Mouse (Mus musculus): ENCODE results near the gene Amn1. TPM values are rescaled to one million over a fixed set of nuclear protein-coding genes. Genes with fewer than 3 reads are reported as not detected.
"Not testable (repeated sequence)": the region's sequence is repeated elsewhere in the genome, so short reads cannot be mapped to it uniquely, and the experiment has no call there.

Gene Amn1
- polyA plus RNA-seq, 1 experiment from 2014 or later, result 20.5 TPM

DNA sequence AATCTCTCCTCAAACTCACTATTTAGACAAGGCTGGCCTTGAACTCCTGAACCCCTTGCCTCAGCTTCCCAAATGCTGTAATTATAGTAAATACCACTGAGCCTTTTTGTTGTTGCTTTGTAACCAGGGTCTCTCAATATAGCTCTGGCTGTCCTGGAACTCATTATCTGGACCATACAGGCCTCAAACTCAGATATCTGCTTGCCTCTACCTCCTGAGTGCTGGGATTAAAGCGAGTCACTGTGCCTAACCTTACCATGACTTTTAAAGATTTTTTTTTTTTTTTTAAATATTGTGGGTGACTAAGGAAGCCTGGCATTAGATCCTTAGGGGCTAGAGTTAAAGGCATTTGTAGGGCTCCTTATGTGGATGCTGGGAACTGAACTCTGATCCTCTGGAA lies 4.5 kb downstream of the Amn1 start:
- no peak for ATAC-seq
- Histone ChIP-seq H3K9ac (ENCODE audit: low read depth, low read length) (no peak overlapping the region), H3K27ac (ENCODE audit: low read depth, low read length) (no peak overlapping the region), H3K4me2 (replicated peaks; ENCODE audit: low read depth) (no peak overlapping the region), H3K4me1 (replicated peaks; ENCODE audit: control insufficient read depth, insufficient read depth, low read length) (0 out of 2 replicates have a peak, but pooled peaks cover 3% of the 10 kb centered on the region), H3K27me3 (replicated peaks; ENCODE audit: control insufficient read depth, insufficient read depth, low read length) (no peaks in the 10 kb centered on the region), H3K36me3 (ENCODE audit: control insufficient read depth, insufficient read depth) (peaks cover 34% of the 10 kb centered on the region), H3K4me3 (ENCODE audit: low read depth, low read length) (no peak overlapping the region), H3K9me3 (ENCODE audit: control insufficient read depth) (no peaks in the 10 kb centered on the region)
- 95% methylated on average over 1 of the region's 1 CpGs for WGBS
- no peak for TF ChIP-seq CTCF (IDR thresholded peaks at IDR 0.05; ENCODE audit: low read depth)

DNA sequence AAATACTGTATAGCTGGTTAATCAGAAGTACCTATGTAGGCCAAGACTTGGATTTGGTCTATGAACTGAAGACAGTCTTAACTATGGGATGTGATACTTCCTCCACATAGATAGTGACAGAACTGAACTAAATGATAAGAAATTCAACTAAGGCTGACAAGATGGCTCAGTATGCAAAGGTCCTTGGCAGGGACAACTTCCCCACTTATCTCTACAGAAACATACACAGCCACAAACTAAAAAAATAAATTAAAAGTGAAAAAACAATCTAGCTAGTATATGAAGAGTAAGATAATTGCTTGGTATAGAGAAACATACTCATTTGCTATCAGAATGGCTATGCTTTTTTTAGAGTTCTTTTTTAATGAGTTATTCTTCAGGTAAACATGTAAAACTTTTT lies 9.4 kb downstream of the Amn1 start:
- Histone ChIP-seq H3K4me2 (replicated peaks; ENCODE audit: low read depth) (no peak overlapping the region), H3K27me3 (replicated peaks; ENCODE audit: control insufficient read depth, insufficient read depth, low read length) (no peaks in the 10 kb centered on the region), H3K4me3 (ENCODE audit: low read depth, low read length) (no peak overlapping the region), H3K4me1 (replicated peaks; ENCODE audit: control insufficient read depth, insufficient read depth, low read length) (no peaks in the 10 kb centered on the region), H3K9me3 (ENCODE audit: control insufficient read depth) (no peaks in the 10 kb centered on the region), H3K27ac (ENCODE audit: low read depth, low read length) (no peak overlapping the region; the same call in 1 of the 2 replicates), H3K9ac (ENCODE audit: low read depth, low read length) (no peak overlapping the region), H3K36me3 (ENCODE audit: control insufficient read depth, insufficient read depth) (peaks cover 66% of the 10 kb centered on the region)
- no peak for ATAC-seq
- no peak for TF ChIP-seq CTCF (IDR thresholded peaks at IDR 0.05; ENCODE audit: low read depth)

DNA sequence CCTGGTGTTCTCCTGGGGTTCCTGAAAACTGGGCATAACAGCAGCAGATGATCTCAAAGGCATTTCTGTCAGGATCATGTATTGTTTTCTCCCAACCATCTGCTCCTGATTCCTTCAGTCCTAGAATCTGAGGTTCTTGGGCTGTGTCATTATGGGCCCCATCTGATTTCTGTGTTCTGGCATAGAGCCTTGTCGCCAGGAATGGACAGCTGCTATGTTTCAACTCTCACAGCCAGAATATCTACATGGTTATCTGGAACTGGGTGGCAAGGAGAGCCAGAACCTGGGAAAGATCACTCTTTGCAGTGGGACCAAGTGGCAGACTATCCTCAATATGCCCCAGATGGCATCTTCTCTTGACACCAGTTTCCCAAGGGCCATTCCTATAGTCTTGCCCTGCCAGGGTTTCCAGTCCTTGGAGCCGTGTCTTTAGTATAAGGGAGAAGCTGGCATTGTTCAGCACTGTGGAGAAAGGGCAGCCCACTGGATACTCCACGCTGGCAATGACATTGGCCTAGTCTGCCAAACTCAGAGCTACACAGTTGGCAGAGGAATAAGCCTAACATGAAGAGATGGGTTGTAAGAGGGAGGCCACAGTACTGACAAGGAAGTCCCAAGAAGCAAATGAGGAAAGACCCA lies 13.5 kb downstream of the Amn1 start:
- no peak overlapping the region; the same call in 1 of the 2 replicates for H3K27ac ChIP-seq (ENCODE audit: low read depth, low read length)
- H3K9ac ChIP-seq (ENCODE audit: low read depth, low read length), result no peak overlapping the region
- WGBS, result 77% methylated on average over 3 of the region's 3 CpGs
- no peaks in the 10 kb centered on the region for H3K27me3 ChIP-seq (replicated peaks; ENCODE audit: control insufficient read depth, insufficient read depth, low read length)
- no peak overlapping the region for H3K4me2 ChIP-seq (replicated peaks; ENCODE audit: low read depth)
- TF ChIP-seq CTCF (IDR thresholded peaks at IDR 0.05; ENCODE audit: low read depth), result no peak
- no peak overlapping the region for H3K4me3 ChIP-seq (ENCODE audit: low read depth, low read length)
- H3K36me3 ChIP-seq (ENCODE audit: control insufficient read depth, insufficient read depth), result peaks cover 41% of the 10 kb centered on the region
- no peaks in the 10 kb centered on the region for H3K4me1 ChIP-seq (replicated peaks; ENCODE audit: control insufficient read depth, insufficient read depth, low read length)
- no peak for ATAC-seq
- no peaks in the 10 kb centered on the region for H3K9me3 ChIP-seq (ENCODE audit: control insufficient read depth)

DNA sequence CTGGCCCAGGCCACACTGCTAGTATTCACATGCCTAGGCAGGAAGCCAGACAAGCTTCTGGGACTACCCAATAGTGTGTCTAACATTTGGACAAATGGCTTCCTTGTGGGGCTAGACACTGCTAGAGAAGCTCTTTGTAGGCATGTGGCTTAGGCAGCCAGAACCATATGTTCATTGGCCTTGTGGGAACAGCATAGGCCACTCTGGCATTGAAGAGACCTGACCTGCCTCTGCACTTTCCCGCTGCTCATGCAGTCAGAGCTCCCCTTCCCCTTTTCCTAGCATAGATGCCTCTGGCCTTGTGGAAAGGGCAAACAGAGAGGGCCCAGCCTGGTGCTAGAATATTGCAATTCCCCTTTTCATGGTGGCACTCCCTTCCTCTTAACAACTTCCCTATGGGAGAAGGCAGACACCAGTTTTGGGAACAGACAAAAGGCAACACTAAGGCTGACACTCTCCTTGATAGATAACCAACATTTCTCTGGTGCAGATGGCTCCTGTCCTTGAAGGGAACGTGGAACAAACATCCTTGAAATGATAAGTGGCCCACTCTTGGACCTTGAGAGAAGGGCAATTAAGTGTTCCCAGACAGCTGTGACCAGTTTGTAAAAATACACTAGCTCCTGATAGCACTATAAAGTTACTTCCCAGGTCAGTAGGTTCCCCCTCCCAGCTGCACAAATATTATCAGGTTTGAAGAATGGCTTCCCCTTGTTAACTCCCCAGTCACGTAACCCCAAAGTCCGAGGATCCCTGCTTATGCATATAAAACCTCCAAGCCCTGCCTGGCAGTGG lies 14.5 kb downstream of the Amn1 start:
- no peak for TF ChIP-seq CTCF (IDR thresholded peaks at IDR 0.05; ENCODE audit: low read depth)
- peak overlapping the region; percentile 46; the same call in 1 of the 2 replicates for H3K27ac ChIP-seq (ENCODE audit: low read depth, low read length)
- H3K27me3 ChIP-seq (replicated peaks; ENCODE audit: control insufficient read depth, insufficient read depth, low read length), result no peaks in the 10 kb centered on the region
- no peaks in the 10 kb centered on the region for H3K4me1 ChIP-seq (replicated peaks; ENCODE audit: control insufficient read depth, insufficient read depth, low read length)
- peak; percentile 75 for ATAC-seq
- H3K4me3 ChIP-seq (ENCODE audit: low read depth, low read length), result no peak overlapping the region
- H3K9me3 ChIP-seq (ENCODE audit: control insufficient read depth), result no peaks in the 10 kb centered on the region
- 32% methylated on average over 4 of the region's 4 CpGs for WGBS
- H3K4me2 ChIP-seq (replicated peaks; ENCODE audit: low read depth), result no peak overlapping the region
- no peak overlapping the region for H3K9ac ChIP-seq (ENCODE audit: low read depth, low read length)
- peaks cover 32% of the 10 kb centered on the region for H3K36me3 ChIP-seq (ENCODE audit: control insufficient read depth, insufficient read depth)

DNA sequence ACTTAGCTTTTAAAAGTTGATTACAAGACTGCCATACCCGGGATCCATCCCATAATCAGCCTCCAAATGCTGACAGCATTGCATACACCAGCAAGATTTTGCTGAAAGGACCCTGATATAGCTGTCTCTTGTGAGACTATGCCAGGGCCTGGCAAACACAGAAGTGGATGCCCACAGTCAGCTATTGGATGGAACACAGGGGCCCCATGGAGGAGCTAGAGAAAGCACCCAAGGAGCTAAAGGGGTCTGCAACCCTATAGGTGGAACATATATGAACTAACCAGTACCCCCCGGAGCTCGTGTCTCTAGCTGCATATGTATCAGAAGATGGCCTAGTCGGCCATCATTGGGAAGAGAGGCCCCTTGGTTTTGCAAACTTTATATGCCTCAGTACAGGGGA lies 18.5 kb downstream of the Amn1 start:
- 96% methylated on average over 4 of the region's 4 CpGs for WGBS
- not testable (repeated sequence) for H3K27me3 ChIP-seq (replicated peaks; ENCODE audit: control insufficient read depth, insufficient read depth, low read length); H3K4me1 ChIP-seq (replicated peaks; ENCODE audit: control insufficient read depth, insufficient read depth, low read length); H3K4me3 ChIP-seq (ENCODE audit: low read depth, low read length); H3K27ac ChIP-seq (ENCODE audit: low read depth, low read length); H3K9ac ChIP-seq (ENCODE audit: low read depth, low read length); H3K9me3 ChIP-seq (ENCODE audit: control insufficient read depth); H3K4me2 ChIP-seq (replicated peaks; ENCODE audit: low read depth); ATAC-seq
- H3K36me3 ChIP-seq (ENCODE audit: control insufficient read depth, insufficient read depth), result peaks cover 16% of the 10 kb centered on the region

DNA sequence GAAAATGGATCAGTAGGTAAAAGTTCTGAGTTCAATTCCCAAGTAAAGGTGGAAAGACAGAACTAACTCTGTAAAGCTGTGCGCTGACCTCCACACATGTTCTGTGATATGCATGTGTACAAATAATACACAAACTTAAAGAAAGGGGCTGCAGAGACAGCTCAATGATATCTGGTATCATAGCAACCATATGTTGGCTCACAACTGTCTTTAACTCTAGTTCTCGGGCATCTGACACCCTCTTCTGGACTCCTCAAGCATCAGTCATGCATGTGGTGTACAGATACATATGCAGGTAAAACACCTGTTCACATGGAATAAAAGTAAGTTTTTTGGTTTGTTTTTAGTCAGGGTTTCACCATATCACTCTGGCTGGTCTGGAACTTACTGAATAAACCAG lies 20.1 kb downstream of the Amn1 start:
- 94% methylated on average over 2 of the region's 2 CpGs for WGBS
- no peak overlapping the region for H3K4me2 ChIP-seq (replicated peaks; ENCODE audit: low read depth)

More for the DNA sequence above, 20.1 kb downstream of the Amn1 start:
- Histone ChIP-seq H3K27ac (ENCODE audit: low read depth, low read length) (no peak overlapping the region), H3K9ac (ENCODE audit: low read depth, low read length) (no peak overlapping the region), H3K4me1 (replicated peaks; ENCODE audit: control insufficient read depth, insufficient read depth, low read length) (no peaks in the 10 kb centered on the region), H3K9me3 (ENCODE audit: control insufficient read depth) (no peaks in the 10 kb centered on the region), H3K4me3 (ENCODE audit: low read depth, low read length) (no peak overlapping the region), H3K36me3 (ENCODE audit: control insufficient read depth, insufficient read depth) (peaks cover 19% of the 10 kb centered on the region), H3K27me3 (replicated peaks; ENCODE audit: control insufficient read depth, insufficient read depth, low read length) (no peaks in the 10 kb centered on the region)
- ATAC-seq, result no peak
- no peak for TF ChIP-seq CTCF (IDR thresholded peaks at IDR 0.05; ENCODE audit: low read depth)

All from intestine, postnatal 0 days (tissue).